Mouse (Mus musculus) thymus, adult 2 months (tissue): ENCODE results near the gene Spats2. TPM values are rescaled to one million over a fixed set of nuclear protein-coding genes. Genes with fewer than 3 reads are reported as not detected.
A peak's percentile ranks its signal among the peaks of the same experiment; 100 is the strongest.

Experiments used
- DNase-seq: peaks from one replicate; pipeline ENCODE4 v3.0.0; 2021
- H3K27ac ChIP-seq: fragments of 200-500 bp; 2 replicates; pipeline ENCODE4 v1.5.1; 2012; ENCODE audit warnings: low read length, control low read depth; ENCODE audit not compliant: control insufficient read depth, insufficient read depth
- H3K27me3 ChIP-seq: fragments of 200-500 bp; 2 replicates; pipeline ENCODE4 v1.6.1; 2012; ENCODE audit warnings: mild to moderate bottlenecking, low read length, moderate library complexity, mixed read lengths; ENCODE audit not compliant: control insufficient read depth, insufficient read depth
- H3K36me3 ChIP-seq: fragments of 200-500 bp; 2 replicates; pipeline ENCODE4 v1.6.1; 2012; ENCODE audit warnings: mild to moderate bottlenecking, low read length, moderate library complexity; ENCODE audit not compliant: control insufficient read depth, insufficient read depth
- H3K4me1 ChIP-seq: fragments of 200-500 bp; replicated peaks from 2 replicates; pipeline ENCODE4 v1.6.1; 2012; ENCODE audit warnings: low read length; ENCODE audit not compliant: control insufficient read depth, insufficient read depth
- H3K4me3 ChIP-seq: fragments of 200-500 bp; 2 replicates; pipeline ENCODE4 v1.5.1; 2012; ENCODE audit warnings: mild to moderate bottlenecking, low read length, control low read depth, moderate library complexity; ENCODE audit not compliant: control insufficient read depth, insufficient read depth
- CTCF ChIP-seq: fragments of 200-500 bp; IDR thresholded peaks from 2 replicates; pipeline ENCODE4 v1.5.1; 2012; ENCODE audit warnings: mild to moderate bottlenecking, control low read depth, low read length, moderate library complexity, borderline replicate concordance; ENCODE audit not compliant: control insufficient read depth, poor library complexity, insufficient read depth; ENCODE audit errors: extremely low read depth
- POLR2A ChIP-seq: fragments of 200-500 bp; IDR thresholded peaks from 2 replicates; pipeline ENCODE4 v1.6.1; 2012; ENCODE audit warnings: mild to moderate bottlenecking, low read length, control low read depth, moderate library complexity; ENCODE audit not compliant: control insufficient read depth, poor library complexity, insufficient read depth; ENCODE audit errors: extremely low read depth
- WGBS: fragments of 180-500 bp; shearing (Covaris S2); methylation state at CpG from one replicate; pipeline ENCODE4 v1.1.7; 2018; 5-methylcytosine and 5-hydroxymethylcytosine counted together
- polyA plus RNA-seq: library from polyadenylated mRNA; depleted of rRNA; stranded (reverse); fragments of >200 nt; gene quantifications from 2 replicates; pipeline ENCODE4 v1.2.3, GENCODE M21; 2012

Spats2 gene
- polyA plus RNA-seq, 1 experiment = 11.8 TPM

- Histone ChIP-seq H3K27me3 (peaks cover 20% of the 10 kb centered on the region), H3K27ac (no peak overlapping the region), H3K4me1 (0 out of 2 replicates have a peak, but pooled peaks cover 5% of the 10 kb centered on the region), H3K4me3 (no peak overlapping the region), H3K36me3 (no peaks in the 10 kb centered on the region)
- WGBS = 62% methylated on average over 14 of the region's 14 CpGs
- DNase-seq = no peak
- TF ChIP-seq POLR2A (no peak), CTCF (no peak)
These were observed 36.6 kb upstream of the Spats2 start for GRCm38 (mm10) chr15:99089069-99089468.

GRCm38 (mm10) chr15:99092870-99093269, 32.8 kb upstream of the Spats2 start, which contains the start of gene Dnajc22:
Gene Dnajc22 (plus strand): TSS chr15:99093170.
- Histone ChIP-seq H3K36me3 (no peaks in the 10 kb centered on the region), H3K4me1 (0 out of 2 replicates have a peak, but pooled peaks cover 8% of the 10 kb centered on the region), H3K27me3 (peaks cover 43% of the 10 kb centered on the region), H3K27ac (no peak within 1 kb of the TSS), H3K4me3 (no peak within 1 kb of the TSS)
- 87% methylated on average over 8 of the region's 8 CpGs for WGBS
- TF ChIP-seq CTCF (no peak), POLR2A (no peak)
- no peak for DNase-seq

GRCm38 (mm10) chr15:99093291-99094258, 32.1 kb upstream of the Spats2 start:
- no peak for DNase-seq
- no peak for TF ChIP-seq POLR2A
- peak; percentile 46; the same call in 1 of the 2 replicates for TF ChIP-seq CTCF
- Histone ChIP-seq H3K4me3 (no peak overlapping the region), H3K4me1 (0 out of 2 replicates have a peak, but pooled peaks cover 8% of the 10 kb centered on the region), H3K27ac (no peak overlapping the region), H3K27me3 (peaks cover 46% of the 10 kb centered on the region), H3K36me3 (no peaks in the 10 kb centered on the region)
- WGBS = 7% methylated on average over 56 of the region's 56 CpGs

- H3K4me1 ChIP-seq = 0 out of 2 replicates have a peak, but pooled peaks cover 8% of the 10 kb centered on the region
- no peak overlapping the region for H3K4me3 ChIP-seq
- no peak for DNase-seq
- 13% methylated on average over 27 of the region's 27 CpGs for WGBS
- no peaks in the 10 kb centered on the region for H3K36me3 ChIP-seq
- TF ChIP-seq CTCF (no peak), POLR2A (no peak)
- no peak overlapping the region for H3K27ac ChIP-seq
- peaks cover 50% of the 10 kb centered on the region for H3K27me3 ChIP-seq
These were observed 31.0 kb upstream of the Spats2 start for GRCm38 (mm10) chr15:99094631-99095270.

- Histone ChIP-seq H3K27ac (no peak overlapping the region), H3K27me3 (peaks cover 50% of the 10 kb centered on the region), H3K4me3 (no peak overlapping the region), H3K4me1 (0 out of 2 replicates have a peak, but pooled peaks cover 8% of the 10 kb centered on the region), H3K36me3 (no peaks in the 10 kb centered on the region)
- DNase-seq = no peak
- 22% methylated on average over 6 of the region's 6 CpGs for WGBS
- TF ChIP-seq POLR2A (no peak), CTCF (no peak)
These were observed 30.4 kb upstream of the Spats2 start for GRCm38 (mm10) chr15:99095356-99095755.

GRCm38 (mm10) chr15:99096061-99096793, 29.5 kb upstream of the Spats2 start:
- H3K27ac ChIP-seq = no peak overlapping the region

More at GRCm38 (mm10) chr15:99096061-99096793, 29.5 kb upstream of the Spats2 start:
- TF ChIP-seq CTCF (no peak), POLR2A (no peak)
- peaks cover 50% of the 10 kb centered on the region for H3K27me3 ChIP-seq
- DNase-seq = no peak
- no peak overlapping the region for H3K4me3 ChIP-seq
- H3K4me1 ChIP-seq = 0 out of 2 replicates have a peak, but pooled peaks cover 8% of the 10 kb centered on the region
- WGBS = 21% methylated on average over 24 of the region's 24 CpGs
- H3K36me3 ChIP-seq = no peaks in the 10 kb centered on the region
